Mouse (Mus musculus): Measurements from ENCODE around the gene Adamts17. TPM values are rescaled to one million over a fixed set of nuclear protein-coding genes. Genes with fewer than 3 reads are reported as not detected.

The Adamts17 gene
- total and polyA plus RNA-seq, 3 experiments, result under 0.01 TPM; not detected in 2

GRCm38 (mm10) chr7:66936911-66937310, 97.4 kb downstream of the Adamts17 start:
- no peak for TF ChIP-seq POLR2AphosphoS5 (IDR thresholded peaks at IDR 0.05; ENCODE audit: insufficient replicate concordance, low read depth, low read length)
- no peak for TF ChIP-seq GATA2 (IDR thresholded peaks at IDR 0.05; ENCODE audit: borderline replicate concordance, low read depth, low read length)
- no peak for TF ChIP-seq TAL1 (conservative IDR thresholded peaks at IDR 0.05; ENCODE audit: low read depth, low read length)
- TF ChIP-seq CTCF (IDR thresholded peaks at IDR 0.05; ENCODE audit: low read depth, low read length), result no peak
- no peak overlapping the region for H3K4me3 ChIP-seq (ENCODE audit: low read depth, low read length)
- DNase-seq (ENCODE audit: low spot score) (no peak), ATAC-seq (ENCODE audit: extremely low read depth, insufficient number of reproducible peaks, low FRiP score, poor library complexity, severe bottlenecking) (no peak)
- H3K4me1 ChIP-seq (ENCODE audit: insufficient read depth, low read depth, low read length), result no peaks in the 10 kb centered on the region
- H3K36me3 ChIP-seq (replicated peaks), result no peaks in the 10 kb centered on the region
- H3K9me3 ChIP-seq (replicated peaks), result peaks cover 16% of the 10 kb centered on the region
- no peaks in the 10 kb centered on the region for H3K27me3 ChIP-seq (ENCODE audit: insufficient read depth, low read length)

- no peaks in the 10 kb centered on the region for H3K4me1 ChIP-seq (ENCODE audit: insufficient read depth, low read depth, low read length)
- H3K36me3 ChIP-seq (replicated peaks), result no peaks in the 10 kb centered on the region
- TF ChIP-seq GATA1 (IDR thresholded peaks at IDR 0.05; ENCODE audit: borderline replicate concordance, low read length), result no peak
- no peak for TF ChIP-seq GATA2 (IDR thresholded peaks at IDR 0.05; ENCODE audit: borderline replicate concordance, low read depth, low read length)
- TF ChIP-seq TAL1 (conservative IDR thresholded peaks at IDR 0.05; ENCODE audit: low read depth, low read length), result no peak
- no peak for TF ChIP-seq POLR2AphosphoS5 (IDR thresholded peaks at IDR 0.05; ENCODE audit: insufficient replicate concordance, low read depth, low read length)
- no peak for TF ChIP-seq CTCF (IDR thresholded peaks at IDR 0.05; ENCODE audit: low read depth, low read length)
- H3K9me3 ChIP-seq (replicated peaks), result peaks cover 16% of the 10 kb centered on the region
- DNase-seq (ENCODE audit: low spot score) (no peak), ATAC-seq (ENCODE audit: extremely low read depth, insufficient number of reproducible peaks, low FRiP score, poor library complexity, severe bottlenecking) (no peak)
- H3K27me3 ChIP-seq (ENCODE audit: insufficient read depth, low read length), result no peaks in the 10 kb centered on the region
- H3K4me3 ChIP-seq (ENCODE audit: low read depth, low read length), result no peak overlapping the region
Measured at GRCm38 (mm10) chr7:66938988-66939783, 99.7 kb downstream of the Adamts17 start.

GRCm38 (mm10) chr7:66940761-66941160, 101.2 kb downstream of the Adamts17 start:
- TF ChIP-seq POLR2AphosphoS5 (IDR thresholded peaks at IDR 0.05; ENCODE audit: insufficient replicate concordance, low read depth, low read length), result no peak
- TF ChIP-seq CTCF (IDR thresholded peaks at IDR 0.05; ENCODE audit: low read depth, low read length), result no peak
- no peak for TF ChIP-seq TAL1 (conservative IDR thresholded peaks at IDR 0.05; ENCODE audit: low read depth, low read length)
- TF ChIP-seq GATA2 (IDR thresholded peaks at IDR 0.05; ENCODE audit: borderline replicate concordance, low read depth, low read length), result no peak
- no peak for TF ChIP-seq GATA1 (IDR thresholded peaks at IDR 0.05; ENCODE audit: borderline replicate concordance, low read length)
- H3K4me1 ChIP-seq (ENCODE audit: insufficient read depth, low read depth, low read length), result no peaks in the 10 kb centered on the region
- H3K36me3 ChIP-seq (replicated peaks), result no peaks in the 10 kb centered on the region
- H3K27me3 ChIP-seq (ENCODE audit: insufficient read depth, low read length), result no peaks in the 10 kb centered on the region
- peaks cover 9% of the 10 kb centered on the region for H3K9me3 ChIP-seq (replicated peaks)
- ATAC-seq (ENCODE audit: extremely low read depth, insufficient number of reproducible peaks, low FRiP score, poor library complexity, severe bottlenecking), result no peak
- no peak overlapping the region for H3K4me3 ChIP-seq (ENCODE audit: low read depth, low read length)
- DNase-seq (ENCODE audit: low spot score), result no peak

- DNase-seq (ENCODE audit: low spot score) (no peak), ATAC-seq (ENCODE audit: extremely low read depth, insufficient number of reproducible peaks, low FRiP score, poor library complexity, severe bottlenecking) (no peak)
- Histone ChIP-seq H3K4me3 (ENCODE audit: low read depth, low read length) (no peak overlapping the region), H3K4me1 (ENCODE audit: insufficient read depth, low read depth, low read length) (no peaks in the 10 kb centered on the region), H3K9me3 (replicated peaks) (peaks cover 12% of the 10 kb centered on the region), H3K36me3 (replicated peaks) (no peaks in the 10 kb centered on the region), H3K27me3 (ENCODE audit: insufficient read depth, low read length) (no peaks in the 10 kb centered on the region)
- TF ChIP-seq TAL1 (conservative IDR thresholded peaks at IDR 0.05; ENCODE audit: low read depth, low read length), result no peak
- TF ChIP-seq CTCF (IDR thresholded peaks at IDR 0.05; ENCODE audit: low read depth, low read length), result no peak
- TF ChIP-seq POLR2AphosphoS5 (IDR thresholded peaks at IDR 0.05; ENCODE audit: insufficient replicate concordance, low read depth, low read length), result no peak
- no peak for TF ChIP-seq GATA1 (IDR thresholded peaks at IDR 0.05; ENCODE audit: borderline replicate concordance, low read length)
- no peak for TF ChIP-seq GATA2 (IDR thresholded peaks at IDR 0.05; ENCODE audit: borderline replicate concordance, low read depth, low read length)
Measured at GRCm38 (mm10) chr7:66949006-66949405, 109.5 kb downstream of the Adamts17 start.

GRCm38 (mm10) chr7:66952921-66953320, 113.4 kb downstream of the Adamts17 start:
- TF ChIP-seq GATA2 (IDR thresholded peaks at IDR 0.05; ENCODE audit: borderline replicate concordance, low read depth, low read length), result no peak
- TF ChIP-seq CTCF (IDR thresholded peaks at IDR 0.05; ENCODE audit: low read depth, low read length), result no peak
- TF ChIP-seq POLR2AphosphoS5 (IDR thresholded peaks at IDR 0.05; ENCODE audit: insufficient replicate concordance, low read depth, low read length), result no peak
- no peak for TF ChIP-seq GATA1 (IDR thresholded peaks at IDR 0.05; ENCODE audit: borderline replicate concordance, low read length)
- no peak for TF ChIP-seq TAL1 (conservative IDR thresholded peaks at IDR 0.05; ENCODE audit: low read depth, low read length)
- Histone ChIP-seq H3K4me3 (ENCODE audit: low read depth, low read length) (no peak overlapping the region), H3K27me3 (ENCODE audit: insufficient read depth, low read length) (no peaks in the 10 kb centered on the region), H3K9me3 (replicated peaks) (peaks cover 22% of the 10 kb centered on the region), H3K36me3 (replicated peaks) (no peaks in the 10 kb centered on the region), H3K4me1 (ENCODE audit: insufficient read depth, low read depth, low read length) (no peaks in the 10 kb centered on the region)
- DNase-seq (ENCODE audit: low spot score), result no peak
- ATAC-seq (ENCODE audit: extremely low read depth, insufficient number of reproducible peaks, low FRiP score, poor library complexity, severe bottlenecking), result no peak

GRCm38 (mm10) chr7:66954073-66954472, 114.5 kb downstream of the Adamts17 start:
- no peaks in the 10 kb centered on the region for H3K4me1 ChIP-seq (ENCODE audit: insufficient read depth, low read depth, low read length)
- DNase-seq (ENCODE audit: low spot score) (no peak), ATAC-seq (ENCODE audit: extremely low read depth, insufficient number of reproducible peaks, low FRiP score, poor library complexity, severe bottlenecking) (no peak)
- no peaks in the 10 kb centered on the region for H3K27me3 ChIP-seq (ENCODE audit: insufficient read depth, low read length)
- no peak overlapping the region for H3K4me3 ChIP-seq (ENCODE audit: low read depth, low read length)
- H3K36me3 ChIP-seq (replicated peaks), result no peaks in the 10 kb centered on the region
- H3K9me3 ChIP-seq (replicated peaks), result peaks cover 20% of the 10 kb centered on the region
- no peak for TF ChIP-seq CTCF (IDR thresholded peaks at IDR 0.05; ENCODE audit: low read depth, low read length)
- TF ChIP-seq GATA1 (IDR thresholded peaks at IDR 0.05; ENCODE audit: borderline replicate concordance, low read length), result no peak
- no peak for TF ChIP-seq POLR2AphosphoS5 (IDR thresholded peaks at IDR 0.05; ENCODE audit: insufficient replicate concordance, low read depth, low read length)
- TF ChIP-seq TAL1 (conservative IDR thresholded peaks at IDR 0.05; ENCODE audit: low read depth, low read length), result no peak
- no peak for TF ChIP-seq GATA2 (IDR thresholded peaks at IDR 0.05; ENCODE audit: borderline replicate concordance, low read depth, low read length)
